ENCODE assay signal across 28 mouse cellular contexts in genomic region chr9:91960556-91961325, GRCm38 (mm10).
DNase-seq lines count a peak whose midpoint lies in the region; ATAC-seq and TF ChIP-seq lines count a peak whose summit lies in the region.
"Had no signal": no experiment of that assay in that cellular context is flagged by ENCODE, and none has a peak within 500 bp of the region (broad histone marks: within the 10 kb centered on the region; RNA-seq: fewer than 3 reads in every experiment).

No protein-coding gene starts in this region.

- no peaks in the 10 kb centered on the region for H3K27me3 ChIP-seq in midbrain, postnatal 0 days (ENCODE audit: insufficient read depth, low read length)
- no peaks in the 10 kb centered on the region for H3K27me3 ChIP-seq in midbrain, embryonic 10.5 days (ENCODE audit: low read depth, poor library complexity, severe bottlenecking)
- no peaks in the 10 kb centered on the region for H3K27me3 ChIP-seq in kidney, embryonic 16.5 days (ENCODE audit: insufficient read depth, low read length)
- H3K27me3 ChIP-seq: CH12.LX; embryonic facial prominence, embryonic 13.5 days; forebrain, embryonic 15.5 days; heart, embryonic 15.5 days; liver, embryonic 12.5 days; megakaryocyte, embryonic 14.5 days; midbrain, embryonic 15.5 days; stomach, embryonic 15.5 days had no signal

- no peaks in the 10 kb centered on the region for H3K36me3 ChIP-seq in midbrain, postnatal 0 days (ENCODE audit: insufficient read depth, low read length)
- no peaks in the 10 kb centered on the region for H3K36me3 ChIP-seq in midbrain, embryonic 10.5 days
- no peaks in the 10 kb centered on the region for H3K36me3 ChIP-seq in kidney, embryonic 16.5 days (ENCODE audit: insufficient read depth, low read length)
- H3K36me3 ChIP-seq: embryonic facial prominence, embryonic 13.5 days; forebrain, embryonic 10.5 days; forebrain, embryonic 15.5 days; heart, embryonic 10.5 days; heart, embryonic 15.5 days; liver, embryonic 12.5 days; midbrain, embryonic 15.5 days; stomach, embryonic 15.5 days had no signal

- no peak overlapping the region for H3K4me3 ChIP-seq in midbrain, postnatal 0 days (ENCODE audit: low read depth, low read length)
- no peak overlapping the region for H3K4me3 ChIP-seq in midbrain, embryonic 10.5 days
- no peak overlapping the region for H3K4me3 ChIP-seq in kidney, embryonic 16.5 days (ENCODE audit: low read length)
- H3K4me3 ChIP-seq: embryonic facial prominence, embryonic 13.5 days; forebrain, embryonic 10.5 days; forebrain, embryonic 15.5 days; heart, embryonic 10.5 days; heart, embryonic 15.5 days; left cerebral cortex, adult 2 months; liver, embryonic 12.5 days; megakaryocyte, embryonic 14.5 days; midbrain, embryonic 15.5 days; stomach, embryonic 15.5 days had no signal

- no peak overlapping the region for H3K9ac ChIP-seq in midbrain, postnatal 0 days (replicated peaks; ENCODE audit: low read length, poor library complexity, severe bottlenecking)
- no peak overlapping the region for H3K9ac ChIP-seq in kidney, embryonic 16.5 days (replicated peaks; ENCODE audit: low read length)
- H3K9ac ChIP-seq: embryonic facial prominence, embryonic 13.5 days; forebrain, embryonic 15.5 days; heart, embryonic 15.5 days; liver, embryonic 12.5 days; liver, postnatal 0 days; midbrain, embryonic 15.5 days; stomach, embryonic 15.5 days had no signal

- WGBS in midbrain, postnatal 0 days: 77% methylated on average over 14 of the region's 14 CpGs
- WGBS in midbrain, embryonic 10.5 days: 85% methylated on average over 14 of the region's 14 CpGs
- WGBS in kidney, embryonic 16.5 days: 82% methylated on average over 14 of the region's 14 CpGs

- H3K9me3 ChIP-seq in midbrain, postnatal 0 days (ENCODE audit: low read length): no peaks in the 10 kb centered on the region
- H3K9me3 ChIP-seq in midbrain, embryonic 10.5 days (replicated peaks): no peaks in the 10 kb centered on the region
- no peaks in the 10 kb centered on the region for H3K9me3 ChIP-seq in kidney, embryonic 16.5 days (ENCODE audit: low read length)
- H3K9me3 ChIP-seq: embryonic facial prominence, embryonic 13.5 days; forebrain, embryonic 10.5 days; forebrain, embryonic 15.5 days; heart, embryonic 10.5 days; heart, embryonic 15.5 days; liver, embryonic 12.5 days; megakaryocyte, embryonic 14.5 days; midbrain, embryonic 15.5 days; stomach, embryonic 15.5 days had no signal

- no peak overlapping the region for H3K4me2 ChIP-seq in midbrain, postnatal 0 days (ENCODE audit: low read depth, low read length, poor library complexity, severe bottlenecking)
- no peak overlapping the region for H3K4me2 ChIP-seq in kidney, embryonic 16.5 days (replicated peaks; ENCODE audit: low read depth, low read length)
- H3K4me2 ChIP-seq: embryonic facial prominence, embryonic 13.5 days; forebrain, embryonic 15.5 days; heart, embryonic 15.5 days; liver, embryonic 12.5 days; midbrain, embryonic 15.5 days; stomach, embryonic 15.5 days had no signal

- no peaks in the 10 kb centered on the region for H3K4me1 ChIP-seq in midbrain, postnatal 0 days (ENCODE audit: insufficient read depth, low read length)
- H3K4me1 ChIP-seq in midbrain, embryonic 10.5 days: no peaks in the 10 kb centered on the region
- H3K4me1 ChIP-seq in kidney, embryonic 16.5 days (ENCODE audit: insufficient read depth, low read length): no peaks in the 10 kb centered on the region
- H3K4me1 ChIP-seq: embryonic facial prominence, embryonic 13.5 days; forebrain, embryonic 10.5 days; forebrain, embryonic 15.5 days; heart, embryonic 10.5 days; heart, embryonic 15.5 days; liver, embryonic 12.5 days; megakaryocyte, embryonic 14.5 days; midbrain, embryonic 15.5 days; stomach, embryonic 15.5 days had no signal

- DNase-seq in midbrain, postnatal 0 days (ENCODE audit: low spot score): peak; percentile 31
- no peak for DNase-seq in midbrain, embryonic 10.5 days (ENCODE audit: low spot score)
- DNase-seq in cerebellum, adult 18-20 months: peak; percentile 71 to 72
- DNase-seq in cerebellum, postnatal 10 days: peak; percentile 80 to 82
- no peak for DNase-seq in adrenal gland, adult (ENCODE audit: inconsistent age in 2 of 2, low spot score in 1 of 2)
- no peak for DNase-seq in gastrocnemius, postnatal 4 days (ENCODE audit: low spot score in 2 of 2)
- DNase-seq: adrenal gland, adult 8-10 months; embryo, embryonic 11 days; kidney, adult 9 months; kidney, postnatal 14 days; liver, postnatal 0 days; lung, postnatal 4 days; right cerebral cortex, postnatal 25 days; thymus, postnatal 14 days had no signal

- no peak overlapping the region for H3K27ac ChIP-seq in midbrain, postnatal 0 days (ENCODE audit: low read depth, low read length)
- H3K27ac ChIP-seq in midbrain, embryonic 10.5 days (replicated peaks): no peak overlapping the region
- no peak overlapping the region for H3K27ac ChIP-seq in kidney, embryonic 16.5 days (ENCODE audit: low read length)
- H3K27ac ChIP-seq: embryonic facial prominence, embryonic 13.5 days; forebrain, embryonic 10.5 days; forebrain, embryonic 15.5 days; heart, embryonic 10.5 days; heart, embryonic 15.5 days; left cerebral cortex, adult 2 months; liver, embryonic 12.5 days; midbrain, embryonic 15.5 days; stomach, embryonic 15.5 days had no signal

- ATAC-seq in midbrain, postnatal 0 days (ENCODE audit: low FRiP score): peak; percentile 34; the same call in 1 of the 2 replicates
- no peak for ATAC-seq in kidney, embryonic 16.5 days (ENCODE audit: low FRiP score, low TSS enrichment)
- ATAC-seq: activated CD4-positive, CD25-positive, alpha-beta regulatory T cell, adult 4 months; forebrain, embryonic 15.5 days; intestine, postnatal 0 days; liver, embryonic 12.5 days; liver, postnatal 0 days had no signal

- TF ChIP-seq CTCF in midbrain, postnatal 0 days (IDR thresholded peaks at IDR 0.05): no peak

Comparison
In these comparisons a context has a peak if more than half of its experiments do, and no peak if none do; other contexts are left out.
1. DNase-seq: peak in midbrain, postnatal 0 days (single experiment), cerebellum, adult 18-20 months (2 of 2) and cerebellum, postnatal 10 days (2 of 2); none in midbrain, embryonic 10.5 days (single experiment), adrenal gland, adult (0 of 2) and gastrocnemius, postnatal 4 days (0 of 2).